Mouse (Mus musculus): Measurements from ENCODE around the gene Gm21863. TPM values are rescaled to one million over a fixed set of nuclear protein-coding genes. Genes with fewer than 3 reads are reported as not detected.

The Gm21863 gene
- polyA plus RNA-seq (2014; fragmentation: Illumina TruSeq; extraction: RNeasy Lipid Tissue Mini Kit (QIAGEN cat#74804); ENCODE audit: low read depth, low replicate concordance): not detected

GRCm38 (mm10) chr12:19953869-19954555, at the start of gene Gm21863:
TSS of gene Gm21863 (plus strand) at chr12:19954505.

Data from sigmoid colon, adult 10 weeks (tissue).